ENCODE assay signal across 9 mouse cellular contexts in the genomic region with DNA sequence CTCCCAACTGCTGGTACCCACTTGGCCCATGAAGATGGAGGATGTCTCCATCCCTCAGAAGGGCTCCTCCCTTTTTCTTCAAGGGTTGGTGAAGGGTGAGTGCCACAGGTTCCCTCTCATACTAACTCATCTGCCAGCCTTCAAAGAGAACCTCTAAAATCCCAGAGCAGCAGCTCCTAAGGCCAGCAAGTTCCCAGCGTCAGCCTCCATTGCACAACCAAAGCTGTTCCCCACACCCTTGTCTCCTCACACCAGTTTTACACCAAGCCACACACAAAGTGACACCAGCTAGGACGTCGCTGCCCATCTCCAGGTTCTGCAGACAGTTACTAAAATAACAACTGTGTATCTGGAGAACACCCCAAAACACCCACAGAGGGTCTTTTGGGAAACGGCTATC.
"Had no signal": no experiment of that assay in that cellular context is flagged by ENCODE, and none has a peak within 500 bp of the region (broad histone marks: within the 10 kb centered on the region; RNA-seq: fewer than 3 reads in every experiment).

No protein-coding gene starts in this region.

- H3K27ac ChIP-seq: layer of hippocampus, adult 2 months; liver, embryonic 15.5 days; midbrain, embryonic 13.5 days had no signal

- DNase-seq: right cerebral cortex, postnatal 4 days; spleen, adult 18-20 months; thymus, postnatal 4 days had no signal

- H3K4me3 ChIP-seq: layer of hippocampus, adult 2 months; limb, embryonic 13.5 days; liver, embryonic 15.5 days; midbrain, embryonic 13.5 days had no signal

- H3K36me3 ChIP-seq: limb, embryonic 13.5 days; liver, embryonic 15.5 days; midbrain, embryonic 13.5 days had no signal

- H3K4me2 ChIP-seq: limb, embryonic 13.5 days; liver, embryonic 15.5 days; lung, embryonic 14.5 days; midbrain, embryonic 13.5 days had no signal

- ATAC-seq: intestine, postnatal 0 days had no signal

- H3K27me3 ChIP-seq: limb, embryonic 13.5 days; liver, embryonic 15.5 days had no signal

- H3K9me3 ChIP-seq: limb, embryonic 13.5 days; liver, embryonic 15.5 days; midbrain, embryonic 13.5 days had no signal

- H3K9ac ChIP-seq: limb, embryonic 13.5 days; liver, embryonic 15.5 days; lung, embryonic 14.5 days; midbrain, embryonic 13.5 days had no signal
